Mouse (Mus musculus): ENCODE measurements at regions not wholly inside any gene's neighbourhood (a gene's known extent, or its start where the extent isn't known, plus 50 kb on each side); places are given as distances from the start of the nearest gene placed in this dataset.

DNA sequence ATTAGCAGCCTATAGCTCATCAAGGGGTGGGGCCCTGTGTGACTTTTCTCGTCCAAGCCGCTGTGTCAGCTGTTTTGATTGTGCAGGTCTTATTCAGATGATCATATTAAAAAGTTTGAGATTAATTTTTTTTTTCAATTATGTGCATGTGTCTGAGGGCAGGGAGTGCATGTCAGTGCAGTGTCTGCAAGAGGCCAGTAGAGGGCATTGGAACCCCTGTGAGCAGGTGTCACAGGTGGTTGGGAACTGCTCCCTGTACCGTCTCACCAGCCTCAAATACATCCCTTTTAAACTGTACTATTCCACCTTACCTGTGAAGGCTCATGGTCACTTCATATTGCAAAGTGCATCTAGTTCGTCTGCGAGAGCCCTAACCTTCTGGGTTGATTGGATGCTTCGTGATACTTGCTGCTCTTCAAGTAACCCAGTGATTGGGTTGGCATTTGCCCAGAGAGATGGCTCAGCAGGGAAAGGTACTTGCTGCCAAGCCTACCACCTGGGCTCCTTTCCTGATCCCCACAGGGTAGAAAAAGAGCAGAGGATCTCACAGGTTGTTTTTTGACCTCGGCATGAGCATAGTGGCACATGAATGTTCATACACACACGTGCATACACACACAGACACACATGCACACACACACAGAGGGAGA, 178.3 kb upstream of the Fam19a5 start:
- Histone ChIP-seq H3K36me3 (ENCODE audit: control insufficient read depth) (no peaks in the 10 kb centered on the region), H3K4me3 (replicated peaks) (no peak overlapping the region), H3K4me1 (ENCODE audit: control insufficient read depth) (no peaks in the 10 kb centered on the region), H3K9me3 (ENCODE audit: control insufficient read depth, low read length) (peaks cover 57% of the 10 kb centered on the region), H3K27me3 (ENCODE audit: control insufficient read depth) (no peaks in the 10 kb centered on the region)
- TF ChIP-seq TAL1 (IDR thresholded peaks at IDR 0.05; ENCODE audit: low read length) (no peak), GATA1 (IDR thresholded peaks at IDR 0.05; ENCODE audit: low read length) (no peak)

DNA sequence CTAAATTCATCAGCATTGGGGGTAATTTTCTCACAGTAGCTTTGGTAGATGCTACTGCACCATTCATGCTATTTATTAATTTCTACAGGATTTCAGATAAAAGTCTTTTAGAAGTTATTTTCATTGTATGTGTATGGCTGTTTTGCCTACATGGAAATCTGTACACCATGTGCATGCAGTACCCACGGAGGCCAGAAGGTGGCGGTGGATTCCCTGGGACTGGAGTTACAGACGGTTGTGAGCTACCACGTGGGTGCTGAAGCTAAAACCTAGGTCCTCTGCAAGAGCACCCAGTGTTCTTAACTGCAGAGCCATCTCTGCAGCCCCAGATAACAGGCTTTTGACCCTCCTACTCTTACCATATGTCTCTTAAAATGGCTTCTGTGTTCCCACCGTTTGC, 176.7 kb upstream of the Fam19a5 start:
- Histone ChIP-seq H3K36me3 (ENCODE audit: control insufficient read depth) (no peaks in the 10 kb centered on the region), H3K4me3 (replicated peaks) (no peak overlapping the region), H3K4me1 (ENCODE audit: control insufficient read depth) (no peaks in the 10 kb centered on the region), H3K27me3 (ENCODE audit: control insufficient read depth) (no peaks in the 10 kb centered on the region), H3K9me3 (ENCODE audit: control insufficient read depth, low read length) (peaks cover 69% of the 10 kb centered on the region)
- TF ChIP-seq TAL1 (IDR thresholded peaks at IDR 0.05; ENCODE audit: low read length) (no peak), GATA1 (IDR thresholded peaks at IDR 0.05; ENCODE audit: low read length) (no peak)

DNA sequence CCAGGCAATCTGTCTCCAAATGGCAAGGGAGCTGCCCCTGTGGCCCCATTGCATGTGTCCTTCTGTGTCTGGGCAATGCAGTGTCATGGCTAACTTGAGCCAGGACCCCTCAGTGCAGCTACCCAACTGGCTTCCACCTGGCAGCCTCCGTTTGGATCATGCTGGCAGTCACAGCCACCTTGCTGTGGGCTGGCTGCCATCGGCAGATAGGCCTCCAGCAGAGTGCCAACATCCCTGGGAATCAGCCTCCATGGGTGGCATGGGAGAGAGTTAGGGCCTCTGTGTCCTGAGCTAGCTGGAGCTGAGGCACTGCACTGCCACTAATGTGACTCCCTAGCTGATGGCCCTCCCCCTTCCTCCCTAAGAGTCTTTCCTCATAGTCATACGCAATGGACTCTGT, 174.7 kb upstream of the Fam19a5 start:
- Histone ChIP-seq H3K9me3 (ENCODE audit: control insufficient read depth, low read length) (peaks cover 71% of the 10 kb centered on the region), H3K36me3 (ENCODE audit: control insufficient read depth) (no peaks in the 10 kb centered on the region), H3K27me3 (ENCODE audit: control insufficient read depth) (no peaks in the 10 kb centered on the region), H3K4me3 (replicated peaks) (no peak overlapping the region), H3K4me1 (ENCODE audit: control insufficient read depth) (no peaks in the 10 kb centered on the region)
- TF ChIP-seq GATA1 (IDR thresholded peaks at IDR 0.05; ENCODE audit: low read length) (no peak), TAL1 (IDR thresholded peaks at IDR 0.05; ENCODE audit: low read length) (no peak)

DNA sequence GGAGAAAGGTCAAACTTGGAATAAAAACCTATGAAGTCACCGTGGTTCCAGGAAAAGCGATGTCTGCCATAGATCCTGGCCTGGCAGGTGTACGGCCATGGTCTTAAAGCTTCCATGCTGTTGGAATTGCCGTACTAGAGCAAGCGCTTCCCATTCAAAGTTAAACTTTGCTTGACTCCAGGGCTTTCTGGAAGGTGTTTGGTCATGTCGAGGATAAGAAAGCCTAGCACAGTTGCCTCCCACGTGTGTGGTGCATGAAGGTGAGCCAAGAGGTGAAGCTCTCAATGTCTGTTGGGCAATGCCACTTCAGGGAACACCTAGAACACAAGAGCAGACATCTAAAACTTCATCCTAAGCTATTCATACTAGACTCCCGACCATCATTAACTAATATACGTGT, 174.3 kb upstream of the Fam19a5 start:
- H3K4me3 ChIP-seq (replicated peaks), result no peak overlapping the region
- H3K27me3 ChIP-seq (ENCODE audit: control insufficient read depth), result no peaks in the 10 kb centered on the region
- peaks cover 73% of the 10 kb centered on the region for H3K9me3 ChIP-seq (ENCODE audit: control insufficient read depth, low read length)
- no peaks in the 10 kb centered on the region for H3K4me1 ChIP-seq (ENCODE audit: control insufficient read depth)
- H3K36me3 ChIP-seq (ENCODE audit: control insufficient read depth), result no peaks in the 10 kb centered on the region
- TF ChIP-seq GATA1 (IDR thresholded peaks at IDR 0.05; ENCODE audit: low read length) (no peak), TAL1 (IDR thresholded peaks at IDR 0.05; ENCODE audit: low read length) (no peak)

DNA sequence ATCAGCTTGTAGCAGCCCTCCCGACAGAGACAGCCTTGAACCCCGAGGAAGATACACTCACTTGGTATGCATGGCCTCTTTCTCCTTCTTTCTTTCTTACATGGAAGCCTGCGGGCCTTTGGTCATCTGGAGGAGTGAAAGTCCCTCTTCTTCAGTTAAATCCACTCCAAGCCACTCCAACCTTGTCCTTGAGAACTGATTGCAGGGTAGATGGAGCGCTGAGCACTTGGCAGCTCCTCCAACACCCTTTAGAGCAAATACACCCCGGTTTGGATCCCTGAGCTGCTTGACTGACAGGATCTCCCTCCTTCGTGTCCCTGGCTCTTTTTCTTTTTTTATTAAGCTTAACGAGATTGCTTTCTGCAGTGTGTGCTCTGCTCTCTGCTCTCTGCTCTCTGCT, 173.3 kb upstream of the Fam19a5 start:
- H3K36me3 ChIP-seq (ENCODE audit: control insufficient read depth), result no peaks in the 10 kb centered on the region
- no peak for TF ChIP-seq GATA1 (IDR thresholded peaks at IDR 0.05; ENCODE audit: low read length)
- TF ChIP-seq TAL1 (IDR thresholded peaks at IDR 0.05; ENCODE audit: low read length), result no peak
- H3K9me3 ChIP-seq (ENCODE audit: control insufficient read depth, low read length), result peaks cover 77% of the 10 kb centered on the region
- no peak overlapping the region for H3K4me3 ChIP-seq (replicated peaks)
- H3K4me1 ChIP-seq (ENCODE audit: control insufficient read depth), result no peaks in the 10 kb centered on the region
- no peaks in the 10 kb centered on the region for H3K27me3 ChIP-seq (ENCODE audit: control insufficient read depth)

DNA sequence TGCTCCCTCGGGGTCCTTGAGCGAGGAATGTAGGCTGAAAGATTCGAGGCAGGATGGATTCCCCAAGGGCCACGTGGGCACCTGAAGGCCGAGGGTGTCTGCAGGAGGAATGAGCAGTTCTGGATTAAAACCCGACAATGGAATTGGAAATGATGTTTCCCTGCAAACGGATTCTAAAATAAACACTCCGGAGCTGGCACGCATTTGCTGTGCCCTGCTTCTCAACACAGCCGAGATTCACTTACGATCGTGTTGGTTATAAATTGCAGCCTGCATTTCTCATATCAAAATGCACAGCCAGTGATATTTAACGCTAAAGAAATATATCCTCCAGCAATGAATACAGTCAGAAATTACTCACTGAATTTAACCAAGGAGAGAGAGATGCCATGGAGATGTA, 169.4 kb upstream of the Fam19a5 start:
- Histone ChIP-seq H3K27me3 (ENCODE audit: control insufficient read depth) (no peaks in the 10 kb centered on the region), H3K4me1 (ENCODE audit: control insufficient read depth) (no peaks in the 10 kb centered on the region), H3K4me3 (replicated peaks) (no peak overlapping the region), H3K36me3 (ENCODE audit: control insufficient read depth) (no peaks in the 10 kb centered on the region), H3K9me3 (ENCODE audit: control insufficient read depth, low read length) (peaks cover 71% of the 10 kb centered on the region)
- no peak for TF ChIP-seq GATA1 (IDR thresholded peaks at IDR 0.05; ENCODE audit: low read length)
- TF ChIP-seq TAL1 (IDR thresholded peaks at IDR 0.05; ENCODE audit: low read length), result no peak

DNA sequence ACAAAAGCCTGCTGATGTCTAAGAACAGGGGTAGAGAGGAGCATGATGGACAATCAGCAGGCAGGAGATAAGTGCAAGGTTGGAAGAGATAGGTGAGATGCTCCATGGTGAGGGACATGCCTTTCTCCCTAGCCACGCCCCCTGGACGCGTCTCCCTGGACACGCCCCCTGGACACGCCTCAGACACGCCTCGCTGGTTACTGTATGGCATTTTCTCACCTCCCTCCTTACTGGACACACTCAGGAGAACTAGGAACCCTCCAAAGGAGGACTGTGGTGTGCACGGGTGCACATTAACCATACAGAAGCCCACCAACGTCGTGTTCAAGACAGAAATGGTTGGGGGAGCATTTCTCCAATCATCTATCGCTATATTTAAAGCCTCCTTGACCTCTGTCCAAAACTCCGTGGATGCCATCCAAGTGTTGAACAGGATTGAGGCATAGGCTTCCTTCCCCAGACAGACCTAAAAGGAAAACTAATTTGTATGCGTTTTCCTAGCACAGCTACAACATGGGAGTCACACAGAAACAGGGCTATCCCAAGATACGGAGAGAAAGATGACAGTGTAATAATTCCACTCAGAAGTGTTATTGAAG, 168.4 kb upstream of the Fam19a5 start:
- H3K36me3 ChIP-seq (ENCODE audit: control insufficient read depth), result no peaks in the 10 kb centered on the region
- no peak overlapping the region for H3K4me3 ChIP-seq (replicated peaks)
- H3K4me1 ChIP-seq (ENCODE audit: control insufficient read depth), result no peaks in the 10 kb centered on the region
- H3K27me3 ChIP-seq (ENCODE audit: control insufficient read depth), result no peaks in the 10 kb centered on the region
- TF ChIP-seq GATA1 (IDR thresholded peaks at IDR 0.05; ENCODE audit: low read length), result no peak
- TF ChIP-seq TAL1 (IDR thresholded peaks at IDR 0.05; ENCODE audit: low read length), result no peak
- H3K9me3 ChIP-seq (ENCODE audit: control insufficient read depth, low read length), result peaks cover 69% of the 10 kb centered on the region

DNA sequence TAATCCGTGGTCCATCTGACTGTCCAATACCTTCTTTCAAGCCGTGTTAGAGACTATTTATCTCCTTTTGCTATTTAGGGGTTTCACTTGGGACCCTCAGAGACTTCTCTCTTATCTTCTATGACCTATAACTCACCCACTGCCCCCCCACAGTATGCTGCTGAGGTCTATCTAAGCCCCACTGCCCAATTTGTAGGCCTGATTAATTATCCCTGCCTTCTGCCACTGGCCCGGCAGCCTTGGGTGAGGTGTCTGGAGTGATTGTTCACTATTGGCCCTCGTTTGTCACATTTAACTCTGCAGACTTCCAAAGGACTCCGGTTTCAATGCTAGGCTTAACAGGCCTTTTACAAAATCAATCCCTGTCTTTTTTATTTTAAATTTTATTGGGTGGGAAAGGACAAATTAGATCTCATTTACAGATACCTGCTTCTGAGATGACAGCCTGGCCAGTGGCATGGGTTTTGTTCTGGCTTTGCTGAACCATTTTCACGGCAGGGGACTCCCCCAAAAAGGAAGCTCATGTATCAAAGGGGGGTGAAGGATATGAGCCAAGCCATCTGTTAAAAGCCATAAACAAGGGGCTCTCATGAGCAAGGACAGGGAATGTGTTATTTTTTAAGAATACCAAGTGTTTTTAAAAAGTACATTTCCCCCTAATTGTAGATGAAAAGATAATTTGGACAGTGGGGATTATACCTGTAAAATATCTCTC, 160.4 kb upstream of the Fam19a5 start:
- TF ChIP-seq TAL1 (IDR thresholded peaks at IDR 0.05; ENCODE audit: low read length) (no peak), GATA1 (IDR thresholded peaks at IDR 0.05; ENCODE audit: low read length) (no peak)
- Histone ChIP-seq H3K4me1 (ENCODE audit: control insufficient read depth) (no peaks in the 10 kb centered on the region), H3K4me3 (replicated peaks) (no peak overlapping the region), H3K9me3 (ENCODE audit: control insufficient read depth, low read length) (peaks cover 62% of the 10 kb centered on the region), H3K36me3 (ENCODE audit: control insufficient read depth) (no peaks in the 10 kb centered on the region), H3K27me3 (ENCODE audit: control insufficient read depth) (no peaks in the 10 kb centered on the region)

DNA sequence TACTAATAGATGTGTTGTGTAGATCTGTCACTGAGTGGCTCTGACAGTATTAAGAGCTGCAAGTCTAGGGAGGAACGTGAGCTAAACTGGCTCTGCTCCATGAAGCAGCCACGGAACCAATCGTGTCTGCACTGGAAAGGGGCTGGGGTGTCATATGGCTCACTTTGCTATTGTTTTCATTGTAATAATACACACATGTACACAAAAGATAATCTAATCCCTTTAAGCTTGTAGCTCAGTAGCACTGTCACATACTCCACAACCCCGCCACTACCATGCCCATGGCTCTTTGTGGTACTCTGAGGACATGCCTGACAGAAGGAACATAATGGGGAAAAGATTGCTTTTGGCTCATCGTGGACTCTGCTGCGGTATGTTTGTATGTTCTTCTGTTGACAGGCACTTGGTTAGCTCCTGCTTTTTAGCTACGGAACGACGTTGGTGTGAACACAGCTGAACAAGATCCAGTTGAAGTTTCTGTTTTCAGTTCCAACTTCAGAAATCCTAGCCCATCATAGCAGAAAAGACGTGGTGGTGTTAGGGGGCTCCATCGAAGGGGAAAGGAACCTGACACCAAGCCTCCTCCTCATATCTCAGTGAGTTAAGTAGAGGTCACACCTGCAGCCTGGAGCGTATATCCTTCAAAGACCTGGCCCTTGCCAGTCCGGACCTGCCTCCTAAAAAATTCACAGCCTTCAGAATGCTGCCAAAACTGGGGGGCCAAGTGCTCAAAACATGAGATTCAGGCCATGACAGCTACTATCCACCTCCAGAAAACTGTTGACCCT, 159.6 kb upstream of the Fam19a5 start:
- no peak overlapping the region for H3K4me3 ChIP-seq (replicated peaks)
- H3K36me3 ChIP-seq (ENCODE audit: control insufficient read depth), result no peaks in the 10 kb centered on the region
- TF ChIP-seq TAL1 (IDR thresholded peaks at IDR 0.05; ENCODE audit: low read length) (no peak), GATA1 (IDR thresholded peaks at IDR 0.05; ENCODE audit: low read length) (no peak)
- peaks cover 64% of the 10 kb centered on the region for H3K9me3 ChIP-seq (ENCODE audit: control insufficient read depth, low read length)
- no peaks in the 10 kb centered on the region for H3K4me1 ChIP-seq (ENCODE audit: control insufficient read depth)
- no peaks in the 10 kb centered on the region for H3K27me3 ChIP-seq (ENCODE audit: control insufficient read depth)
